Mouse (Mus musculus) intestine, postnatal 0 days (tissue): ENCODE results near the gene Sympk. TPM values are rescaled to one million over a fixed set of nuclear protein-coding genes. Genes with fewer than 3 reads are reported as not detected.
A peak's percentile ranks its signal among the peaks of the same experiment; 100 is the strongest.

Source experiments
- ATAC-seq: fragments of 200-750 bp; cut with Nextera tagmentation; 2 replicates; pipeline ENCODE4 v1.8.0; 2017; ENCODE audit warnings: mild to moderate bottlenecking, moderate TSS enrichment, moderate library complexity
- H3K27ac ChIP-seq: fragments of 300-500 bp; sonication (generic); 2 replicates; pipeline ENCODE4 v1.5.1; 2014; ENCODE audit warnings: mild to moderate bottlenecking, low read depth, low read length, moderate library complexity
- H3K27me3 ChIP-seq: fragments of 300-500 bp; sonication (generic); replicated peaks from 2 replicates; pipeline ENCODE4 v1.6.1; 2014; ENCODE audit warnings: low read length, mixed read lengths; ENCODE audit not compliant: control insufficient read depth, insufficient read depth
- H3K36me3 ChIP-seq: fragments of 300-500 bp; sonication (generic); 2 replicates; pipeline ENCODE4 v1.6.1; 2014; ENCODE audit warnings: mild to moderate bottlenecking, moderate library complexity; ENCODE audit not compliant: control insufficient read depth, insufficient read depth
- H3K4me1 ChIP-seq: fragments of 300-500 bp; sonication (generic); replicated peaks from 2 replicates; pipeline ENCODE4 v1.6.1; 2014; ENCODE audit warnings: antibody characterized with exemption, low read length, mixed read lengths; ENCODE audit not compliant: control insufficient read depth, insufficient read depth
- H3K4me2 ChIP-seq: fragments of 300-500 bp; sonication (generic); replicated peaks from 2 replicates; pipeline ENCODE4 v1.6.1; 2014; ENCODE audit warnings: low read depth, mild to moderate bottlenecking, moderate library complexity
- H3K4me3 ChIP-seq: fragments of 300-500 bp; sonication (generic); 2 replicates; pipeline ENCODE4 v1.5.1; 2014; ENCODE audit warnings: low read depth, low read length
- H3K9ac ChIP-seq: fragments of 300-500 bp; sonication (generic); 2 replicates; pipeline ENCODE4 v1.6.1; 2014; ENCODE audit warnings: mild to moderate bottlenecking, low read depth, low read length
- H3K9me3 ChIP-seq: fragments of 300-500 bp; sonication (generic); 2 replicates; pipeline ENCODE4 v1.6.1; 2016; ENCODE audit warnings: mixed run types; ENCODE audit not compliant: control insufficient read depth
- CTCF ChIP-seq: sonication (generic); IDR thresholded peaks from 2 replicates; pipeline ENCODE4 v1.5.1; 2016; ENCODE audit warnings: low read depth, mild to moderate bottlenecking, control low read depth, antibody characterized with exemption, moderate library complexity
- WGBS: fragments of 180-500 bp; shearing (Covaris S2); extraction: QIAGEN DNeasy Blood & Tissue Kit; methylation state at CpG from one replicate; pipeline ENCODE4 v1.1.7; 2014; 5-methylcytosine and 5-hydroxymethylcytosine counted together
- polyA plus RNA-seq: library from polyadenylated mRNA; unstranded; fragments of >200 nt; fragmentation: Nextera tagmentation; extraction: Ambion mirVana; gene quantifications from 2 replicates; pipeline ENCODE4 v1.2.1, GENCODE M21; 2015

Gene Sympk
- polyA plus RNA-seq, 1 experiment from 2014 or later, result 8.9 TPM

GRCm38 (mm10) chr7:18989995-18990394 is 34.2 kb upstream of the Sympk start:
- WGBS, result 13% methylated on average over 5 of the region's 5 CpGs
- Histone ChIP-seq H3K4me2 (peak overlapping the region; percentile 81), H3K9me3 (no peaks in the 10 kb centered on the region), H3K9ac (no peak overlapping the region), H3K36me3 (0 out of 2 replicates have a peak, but pooled peaks cover under 1% of the 10 kb centered on the region), H3K4me1 (peaks cover 9% of the 10 kb centered on the region), H3K4me3 (no peak overlapping the region), H3K27ac (no peak overlapping the region; the same call in 1 of the 2 replicates), H3K27me3 (peaks cover 29% of the 10 kb centered on the region)
- peak; percentile 43 for TF ChIP-seq CTCF
- ATAC-seq, result no peak

- peak within 1 kb of the TSS; percentile 81 for H3K4me2 ChIP-seq
- 0 out of 2 replicates have a peak within 1 kb of the TSS, but pooled peaks have one; percentile 26 for H3K9ac ChIP-seq
- under 1% methylated on average over 37 of the region's 37 CpGs for WGBS
- peak; percentile 90 for ATAC-seq
- peaks cover 9% of the 10 kb centered on the region for H3K4me1 ChIP-seq
- H3K27ac ChIP-seq, result no peak within 1 kb of the TSS; the same call in 1 of the 2 replicates
- H3K27me3 ChIP-seq, result peaks cover 29% of the 10 kb centered on the region
- H3K36me3 ChIP-seq, result peaks cover 7% of the 10 kb centered on the region; the same call in 1 of the 2 replicates
- peak within 1 kb of the TSS; percentile 45 for H3K4me3 ChIP-seq
- H3K9me3 ChIP-seq, result no peaks in the 10 kb centered on the region
- no peak for TF ChIP-seq CTCF
These were observed 33.4 kb upstream of the Sympk start, which contains the start of gene Mypop for GRCm38 (mm10) chr7:18990601-18991295. Mypop (plus strand) TSS chr7:18991245.

GRCm38 (mm10) chr7:18991660-18992293 is 32.4 kb upstream of the Sympk start:
- ATAC-seq, result peak; percentile 13; the same call in 1 of the 2 replicates
- peaks cover 29% of the 10 kb centered on the region for H3K27me3 ChIP-seq
- H3K9me3 ChIP-seq, result no peaks in the 10 kb centered on the region
- 0 out of 2 replicates have a peak overlapping the region, but pooled peaks have one; percentile 26 for H3K9ac ChIP-seq
- peaks cover 9% of the 10 kb centered on the region for H3K4me1 ChIP-seq
- TF ChIP-seq CTCF, result no peak; the same call in 1 of the 2 replicates
- H3K36me3 ChIP-seq, result peaks cover 10% of the 10 kb centered on the region; the same call in 1 of the 2 replicates
- no peak overlapping the region for H3K27ac ChIP-seq
- H3K4me2 ChIP-seq, result peak overlapping the region; percentile 81
- peak overlapping the region; percentile 45 for H3K4me3 ChIP-seq
- under 1% methylated on average over 59 of the region's 59 CpGs for WGBS

GRCm38 (mm10) chr7:18992294-18992675 is 31.9 kb upstream of the Sympk start:
- no peaks in the 10 kb centered on the region for H3K9me3 ChIP-seq
- no peak overlapping the region for H3K27ac ChIP-seq
- no peak for TF ChIP-seq CTCF
- peaks cover 9% of the 10 kb centered on the region for H3K4me1 ChIP-seq
- H3K9ac ChIP-seq, result 0 out of 2 replicates have a peak overlapping the region, but pooled peaks have one; percentile 26
- peaks cover 29% of the 10 kb centered on the region for H3K27me3 ChIP-seq
- peak overlapping the region; percentile 81 for H3K4me2 ChIP-seq
- H3K4me3 ChIP-seq, result peak overlapping the region; percentile 45
- WGBS, result 5% methylated on average over 31 of the region's 31 CpGs
- peaks cover 10% of the 10 kb centered on the region; the same call in 1 of the 2 replicates for H3K36me3 ChIP-seq
- ATAC-seq, result no peak

GRCm38 (mm10) chr7:18993036-18993435 is 31.1 kb upstream of the Sympk start:
- Histone ChIP-seq H3K27me3 (peaks cover 29% of the 10 kb centered on the region), H3K9ac (no peak overlapping the region), H3K4me3 (no peak overlapping the region), H3K4me1 (peaks cover 9% of the 10 kb centered on the region), H3K4me2 (no peak overlapping the region), H3K9me3 (no peaks in the 10 kb centered on the region), H3K27ac (no peak overlapping the region), H3K36me3 (peaks cover 10% of the 10 kb centered on the region; the same call in 1 of the 2 replicates)
- no peak for ATAC-seq
- TF ChIP-seq CTCF, result no peak
- WGBS, result 88% methylated on average over 5 of the region's 5 CpGs

- no peak for ATAC-seq
- no peak overlapping the region for H3K27ac ChIP-seq
- no peak overlapping the region for H3K9ac ChIP-seq
- H3K4me3 ChIP-seq, result no peak overlapping the region
- no peaks in the 10 kb centered on the region for H3K4me1 ChIP-seq
- TF ChIP-seq CTCF, result peak; percentile 47
- H3K36me3 ChIP-seq, result peaks cover 10% of the 10 kb centered on the region; the same call in 1 of the 2 replicates
- 50% methylated on average over 9 of the region's 9 CpGs for WGBS
- H3K27me3 ChIP-seq, result no peaks in the 10 kb centered on the region
- H3K9me3 ChIP-seq, result no peaks in the 10 kb centered on the region
- no peak overlapping the region for H3K4me2 ChIP-seq
These were observed 25.3 kb upstream of the Sympk start for GRCm38 (mm10) chr7:18998835-18999234.
